Mouse (Mus musculus): ENCODE results near the gene Atg13.

The Atg13 gene

DNA sequence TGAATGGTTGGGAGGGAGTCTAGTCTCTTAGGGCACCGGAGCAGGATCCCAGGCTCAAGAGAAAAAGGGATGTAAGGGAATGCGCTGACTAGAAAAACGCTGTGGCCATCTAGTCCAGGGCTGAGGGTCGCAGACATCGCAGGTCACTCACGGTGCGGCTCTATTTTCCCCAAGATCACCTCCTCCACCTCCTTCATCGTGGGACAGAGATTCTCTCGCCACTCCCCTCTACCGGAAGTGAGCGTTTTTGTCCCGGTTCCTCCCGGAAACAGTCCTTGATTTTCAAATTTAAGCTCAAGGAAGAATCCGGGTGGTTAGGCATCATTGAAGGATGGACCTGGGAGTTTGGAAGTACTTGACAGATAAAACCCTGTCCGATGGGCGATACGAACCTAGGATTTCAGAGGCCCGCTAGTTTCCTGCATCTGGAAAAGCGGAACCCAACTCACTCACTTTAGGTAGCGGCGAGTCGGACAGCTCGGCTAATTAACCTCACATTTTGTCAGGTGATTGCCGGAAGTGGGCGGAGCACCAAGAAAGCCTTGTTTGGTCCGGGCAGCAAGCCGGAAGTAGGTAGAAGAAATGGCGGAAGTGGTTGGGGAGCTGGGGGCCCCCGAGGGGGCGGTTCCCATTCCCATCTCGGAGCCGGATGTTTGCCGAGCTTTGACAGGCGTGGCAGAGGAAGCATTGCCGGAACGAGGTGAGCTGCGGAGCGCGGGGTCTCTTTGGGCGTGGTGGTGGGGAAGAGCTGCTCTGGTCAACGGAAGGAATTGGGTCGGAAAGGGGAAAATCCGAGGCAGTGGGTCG, 60.6 kb downstream of the Atg13 start, which contains the start of the genes Zfp408 and Arhgap1:
Gene Zfp408 (minus strand): TSS at position 239 of the 807 bp plus-strand sequence.
Gene Arhgap1 (plus strand): TSS at position 308 of the 807 bp plus-strand sequence.
- DNase-seq (ENCODE audit: low read depth, low spot score): peak; percentile 99

DNA sequence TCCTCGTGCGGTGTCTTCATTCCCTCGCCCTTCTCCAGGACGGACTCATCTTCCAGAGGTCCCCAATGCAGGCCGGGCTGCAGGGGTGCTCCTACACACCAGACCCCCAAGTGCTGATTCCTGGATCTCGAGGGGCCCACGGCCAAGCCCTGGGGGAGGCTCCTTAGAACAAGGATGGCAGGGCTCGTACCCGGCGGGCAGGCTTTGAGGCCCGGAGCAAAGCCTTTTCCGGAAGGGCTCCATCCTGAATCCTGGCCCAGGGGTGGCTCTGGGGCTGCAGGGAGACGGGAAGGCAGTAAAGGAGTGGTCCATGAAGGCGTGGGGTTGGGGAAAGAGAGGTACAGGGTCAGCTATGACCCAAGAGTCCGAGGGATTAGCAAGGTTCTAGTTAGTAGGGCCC, 61.2 kb downstream of the Atg13 start:
- DNase-seq (ENCODE audit: low read depth, low spot score): no peak

DNA sequence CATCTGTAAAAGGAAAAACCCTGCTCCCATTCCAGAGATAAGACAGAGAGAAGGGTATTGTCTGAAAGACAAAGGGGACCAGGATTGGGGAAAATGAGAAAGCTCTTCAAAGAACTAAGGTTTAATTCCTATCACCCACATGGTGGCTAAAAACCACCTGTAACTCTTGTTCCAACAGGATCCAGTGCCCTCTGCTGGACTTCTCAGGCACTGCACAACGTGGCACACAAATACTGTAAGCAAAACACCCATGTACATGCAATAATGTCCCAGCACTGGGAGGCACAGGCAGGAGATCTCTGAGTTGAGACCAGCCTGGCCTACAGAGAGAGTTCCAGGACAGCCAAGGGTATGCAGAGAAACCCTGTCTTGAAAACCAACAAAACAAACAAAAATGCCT, 63.6 kb downstream of the Atg13 start:
- DNase-seq (ENCODE audit: low read depth, low spot score): no peak

DNA sequence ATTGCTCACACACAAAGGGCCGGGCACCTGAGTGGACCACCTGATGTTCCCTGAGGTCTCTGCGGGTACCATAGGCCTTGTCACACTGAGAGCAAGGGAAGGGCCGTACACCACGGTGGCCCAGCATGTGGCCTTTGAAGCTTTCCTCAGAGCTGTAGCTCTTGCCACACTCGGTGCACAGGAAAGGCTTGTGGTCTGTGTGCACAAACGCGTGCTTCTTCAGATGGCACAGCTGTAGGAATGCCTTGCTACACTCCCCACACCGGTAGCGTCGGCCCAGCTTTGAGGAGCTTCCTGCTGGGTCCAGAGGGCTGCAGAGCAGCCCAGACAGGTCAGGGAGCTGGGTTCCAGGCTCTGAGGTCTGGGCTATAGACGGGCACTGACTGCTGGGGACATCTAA, 64.6 kb downstream of the Atg13 start:
- DNase-seq (ENCODE audit: low read depth, low spot score): no peak

DNA sequence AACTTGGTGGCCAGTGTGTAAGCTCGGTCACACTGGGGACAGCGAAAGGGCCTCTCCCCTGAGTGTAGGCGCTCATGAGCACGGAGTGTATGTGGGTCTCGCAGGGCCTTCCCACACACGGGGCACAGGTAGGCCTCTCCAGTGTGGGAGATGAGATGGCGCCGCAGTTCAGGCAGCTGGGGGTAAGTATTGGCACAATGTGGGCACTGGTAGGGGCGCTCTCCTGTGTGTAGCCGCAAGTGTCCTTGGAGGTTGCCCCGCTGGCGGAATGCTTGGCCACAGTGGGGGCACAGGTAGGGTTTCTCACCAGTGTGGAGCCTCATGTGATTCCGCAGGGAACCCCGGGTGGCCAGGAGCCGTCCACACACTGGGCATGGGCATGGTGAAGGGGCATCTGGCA, 65.0 kb downstream of the Atg13 start:
- no peak for DNase-seq (ENCODE audit: low read depth, low spot score)

DNA sequence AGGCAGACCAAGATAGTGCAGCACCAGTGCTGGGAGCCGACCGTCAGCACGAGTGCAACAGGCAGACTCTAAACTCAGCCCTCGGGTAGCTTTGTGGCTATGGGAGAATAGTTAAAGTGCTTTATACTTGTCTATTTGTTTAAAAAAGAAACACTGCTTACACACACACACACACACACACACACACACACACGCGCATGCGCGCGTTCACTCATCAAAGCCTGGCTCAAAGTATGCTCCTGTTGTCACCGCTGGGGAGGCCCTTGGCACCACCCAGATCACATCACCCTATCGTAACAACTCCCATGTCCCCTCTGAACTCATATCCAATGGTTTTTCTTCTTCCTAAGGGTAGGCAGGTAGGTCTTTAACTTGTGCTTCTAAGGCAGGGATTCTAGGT, 66.4 kb downstream of the Atg13 start:
- no peak for DNase-seq (ENCODE audit: low read depth, low spot score)

DNA sequence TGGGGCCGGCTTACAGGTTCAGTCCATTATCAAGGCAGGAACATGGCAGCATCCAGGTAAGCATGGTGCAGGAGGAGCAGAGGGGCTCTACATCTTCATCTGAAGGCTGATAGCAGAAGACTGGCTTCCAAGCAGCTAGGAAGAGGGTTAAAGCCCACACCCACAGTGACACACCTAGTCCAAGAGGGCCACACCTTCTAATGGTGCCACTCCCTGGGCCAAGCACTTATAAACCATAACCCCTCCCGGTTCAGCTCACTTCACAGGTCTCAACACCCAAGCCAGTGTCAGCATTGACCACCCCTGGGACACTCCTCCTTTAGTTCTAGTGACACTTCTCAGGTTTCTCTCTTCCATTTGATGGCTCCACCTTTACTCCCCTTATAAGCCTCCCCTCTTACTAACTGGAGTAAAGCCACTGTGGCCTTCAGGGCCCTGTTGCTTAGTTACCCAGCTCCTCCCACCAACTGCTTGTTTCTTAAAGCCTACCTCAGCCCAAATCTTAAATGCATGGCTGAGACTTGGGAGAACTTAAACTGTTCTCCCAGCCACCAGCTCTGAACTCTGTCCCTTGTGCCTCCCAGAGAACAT, 67.5 kb downstream of the Atg13 start:
- DNase-seq (ENCODE audit: low read depth, low spot score): no peak

DNA sequence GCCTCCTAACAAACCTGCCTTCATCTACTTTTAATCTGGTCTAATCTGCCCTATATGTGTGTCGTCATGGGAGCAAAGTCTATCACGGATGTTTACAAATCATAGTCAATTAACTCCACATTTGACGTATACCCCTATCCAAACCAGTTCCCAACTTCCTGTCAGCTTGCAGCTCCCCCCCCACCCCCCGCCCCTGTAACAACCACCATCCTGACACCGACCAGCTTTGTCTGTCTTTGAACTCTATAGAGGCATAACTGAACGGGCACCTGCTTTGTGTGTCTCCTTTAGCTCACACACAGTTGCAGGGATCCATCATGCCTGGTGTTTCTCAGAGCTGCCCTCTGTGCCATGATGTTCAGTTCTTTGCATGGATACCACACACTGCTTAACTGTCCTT, 71.4 kb downstream of the Atg13 start:
- DNase-seq (ENCODE audit: low read depth, low spot score): no peak

DNA sequence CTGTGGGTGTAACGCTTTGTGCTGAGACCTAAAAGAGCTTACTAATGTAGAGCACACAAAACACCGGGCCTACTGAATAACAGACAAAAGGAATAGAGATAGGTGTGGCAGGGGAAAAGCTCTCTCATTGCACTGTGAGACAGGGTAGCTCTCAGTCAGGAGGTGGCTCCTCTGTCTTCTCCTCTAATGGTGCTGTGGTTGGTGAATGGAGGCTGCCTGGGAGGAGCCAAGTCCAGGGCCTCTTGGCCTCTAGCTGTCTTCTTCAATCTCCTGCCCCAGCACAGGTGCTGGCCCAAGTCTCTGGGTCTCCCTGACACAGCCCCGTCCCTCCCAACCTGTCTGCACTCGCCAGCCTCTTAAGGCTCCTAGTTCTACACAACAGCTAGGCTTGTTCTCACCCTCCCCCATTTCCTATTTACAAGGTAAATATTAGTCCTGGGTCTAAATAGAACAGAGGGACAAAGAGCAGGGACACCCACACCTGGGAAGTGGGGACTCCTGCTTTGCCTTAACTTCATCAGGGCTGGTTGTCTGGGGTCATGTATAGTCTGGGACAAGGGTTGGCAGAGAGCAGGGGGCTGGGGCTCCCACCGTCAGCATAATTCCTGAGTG, 73.5 kb downstream of the Atg13 start:
- DNase-seq (ENCODE audit: low read depth, low spot score): no peak

DNA sequence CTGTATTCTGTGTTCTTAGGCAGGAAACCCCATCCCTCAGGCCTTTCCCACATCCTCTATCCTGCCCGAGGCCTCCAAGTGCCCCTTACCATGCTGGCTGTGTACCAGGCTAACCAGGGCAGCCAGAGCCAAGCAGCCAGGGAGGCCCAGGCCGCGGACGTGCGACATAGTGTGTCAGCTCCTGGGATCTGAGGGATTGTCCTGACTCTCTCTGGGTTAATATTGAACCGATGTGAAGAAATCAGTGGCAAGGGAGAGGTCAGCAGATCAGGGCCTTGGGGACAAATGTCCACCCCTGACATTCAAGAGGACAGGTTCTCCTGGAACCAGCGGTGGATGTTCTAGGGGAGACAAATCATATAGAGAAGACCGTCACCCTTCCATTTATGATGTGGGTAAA, 74.1 kb downstream of the Atg13 start, which contains the start of gene F2:
Gene F2 (minus strand): TSS at position 186 of the 400 bp plus-strand sequence.
- no peak for DNase-seq (ENCODE audit: low read depth, low spot score)

DNA sequence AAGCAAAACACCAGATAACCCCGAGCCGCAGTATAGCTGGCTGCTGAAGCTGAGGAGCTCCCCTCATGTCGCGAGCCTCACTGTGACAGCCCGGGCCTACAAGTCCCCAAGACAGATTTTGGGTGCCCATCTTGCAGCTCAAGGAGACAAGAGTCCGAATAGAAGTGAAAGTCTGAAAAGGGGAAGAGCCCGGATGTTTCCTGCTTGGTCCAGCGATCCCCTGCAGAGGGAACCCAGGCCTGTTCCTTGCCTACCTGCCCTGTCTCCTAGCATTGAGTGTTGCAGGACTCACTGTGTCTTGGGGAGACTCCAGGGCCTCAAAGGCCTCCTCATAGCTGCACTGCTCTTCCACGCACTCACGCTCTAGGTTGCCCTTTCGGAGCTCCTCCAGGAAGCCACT, 74.9 kb downstream of the Atg13 start:
- no peak for DNase-seq (ENCODE audit: low read depth, low spot score)

DNA sequence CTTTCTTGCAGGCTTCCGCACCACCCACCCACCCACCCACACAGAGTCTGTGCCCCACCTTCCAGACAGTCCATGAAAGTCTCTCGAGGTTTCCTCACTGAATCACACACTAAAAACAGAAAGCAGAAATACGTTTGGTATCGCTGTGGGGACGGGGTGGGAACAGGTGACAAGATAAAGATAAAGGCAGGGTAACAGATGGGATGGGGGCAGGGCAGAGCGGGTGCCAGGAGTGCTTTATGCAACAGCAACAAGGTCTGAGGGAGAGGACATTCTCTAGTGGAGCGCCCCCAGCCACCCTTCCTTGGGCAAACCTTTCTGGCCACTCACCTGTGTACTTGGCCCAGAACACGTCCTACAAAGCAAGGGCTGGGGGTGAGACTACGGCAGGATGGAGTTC, 75.5 kb downstream of the Atg13 start:
- DNase-seq (ENCODE audit: low read depth, low spot score): no peak

DNA sequence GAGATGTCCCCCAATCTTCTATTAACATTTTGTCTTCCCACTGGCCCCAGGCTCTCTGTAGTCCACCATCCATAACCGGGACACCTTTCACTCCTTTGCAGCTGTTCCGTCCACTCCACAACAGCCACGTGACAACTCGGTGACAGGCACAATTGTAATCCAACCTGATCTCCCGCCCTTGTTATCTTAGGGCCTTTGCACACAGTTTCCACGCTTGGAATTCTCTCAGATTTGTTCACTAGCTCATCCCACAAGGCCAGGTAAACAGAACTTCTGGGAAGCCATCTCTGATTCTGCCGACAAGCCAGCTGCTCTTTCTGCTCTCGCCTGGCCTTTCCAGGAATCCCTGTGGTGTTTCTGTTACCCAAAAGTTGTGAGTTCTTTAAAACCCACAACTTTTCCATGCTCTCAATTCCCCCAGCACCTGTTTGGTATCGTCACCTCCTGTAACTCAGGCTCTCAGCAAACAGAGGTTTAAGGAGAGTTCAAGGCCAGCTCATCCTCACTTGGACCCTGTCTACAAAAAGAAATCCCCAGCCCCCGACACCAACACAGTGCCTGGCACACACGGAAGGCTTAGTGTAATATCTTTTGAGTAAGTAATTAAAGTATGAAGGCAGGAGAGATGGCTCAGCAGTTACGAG, 76.9 kb downstream of the Atg13 start:
- DNase-seq (ENCODE audit: low read depth, low spot score): no peak

DNA sequence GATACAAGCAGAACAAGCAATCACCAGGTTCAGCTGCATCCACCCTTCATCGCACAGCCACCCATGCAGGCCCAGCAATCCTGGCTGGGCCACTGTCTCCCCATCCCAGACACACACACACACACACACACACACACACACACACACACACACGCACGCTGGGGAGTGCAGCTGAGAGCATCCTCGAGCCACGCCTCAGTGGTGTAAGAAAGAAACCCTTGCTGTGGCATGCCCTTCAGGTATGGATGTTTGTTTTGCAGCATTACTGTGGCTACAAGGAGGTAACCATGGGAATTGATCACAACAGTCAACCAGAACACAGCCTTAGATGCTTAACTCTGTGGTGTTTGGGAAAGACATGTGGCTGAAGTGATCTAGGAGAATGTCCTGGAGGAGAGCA, 78.1 kb downstream of the Atg13 start:
- DNase-seq (ENCODE audit: low read depth, low spot score): no peak

DNA sequence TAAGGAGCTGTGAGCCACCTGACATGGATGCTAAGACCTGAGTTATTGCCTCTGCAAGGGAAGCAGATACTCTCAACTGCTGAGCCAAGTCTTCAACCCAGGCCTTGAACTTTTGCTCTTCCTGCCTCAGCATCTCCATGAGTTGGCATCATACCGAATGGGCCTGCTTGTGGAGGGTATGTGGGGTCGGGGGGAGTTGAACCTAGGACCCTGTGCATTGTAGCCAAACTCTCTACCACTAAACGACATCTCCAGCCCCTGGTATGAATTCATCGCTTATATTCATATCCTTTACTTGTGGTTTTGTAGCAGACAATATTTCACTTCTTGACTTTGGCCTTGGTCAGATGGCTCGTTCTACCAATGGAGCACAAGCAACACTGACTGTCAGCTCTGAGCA, 78.5 kb downstream of the Atg13 start:
- no peak for DNase-seq (ENCODE audit: low read depth, low spot score)

DNA sequence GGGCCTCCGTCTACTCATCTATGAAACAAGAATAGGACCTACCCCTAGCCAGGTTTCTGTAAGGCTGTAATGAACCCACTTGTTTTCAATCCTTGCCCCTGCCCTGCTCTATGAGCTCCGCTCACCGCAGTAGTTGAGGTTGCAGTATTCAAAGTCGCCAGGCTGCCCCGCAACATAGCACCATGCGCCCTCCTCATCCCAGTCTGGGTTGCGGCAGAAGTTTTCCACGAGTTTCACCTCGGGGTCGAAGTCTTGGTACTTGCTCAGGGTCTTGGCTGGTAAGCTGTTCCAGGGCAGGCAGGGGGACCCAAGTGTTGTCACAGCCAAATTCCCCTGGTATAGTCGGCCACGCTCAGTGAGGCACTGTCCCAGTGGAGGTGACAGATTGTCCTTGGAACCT, 80.0 kb downstream of the Atg13 start:
- DNase-seq (ENCODE audit: low read depth, low spot score): no peak

DNA sequence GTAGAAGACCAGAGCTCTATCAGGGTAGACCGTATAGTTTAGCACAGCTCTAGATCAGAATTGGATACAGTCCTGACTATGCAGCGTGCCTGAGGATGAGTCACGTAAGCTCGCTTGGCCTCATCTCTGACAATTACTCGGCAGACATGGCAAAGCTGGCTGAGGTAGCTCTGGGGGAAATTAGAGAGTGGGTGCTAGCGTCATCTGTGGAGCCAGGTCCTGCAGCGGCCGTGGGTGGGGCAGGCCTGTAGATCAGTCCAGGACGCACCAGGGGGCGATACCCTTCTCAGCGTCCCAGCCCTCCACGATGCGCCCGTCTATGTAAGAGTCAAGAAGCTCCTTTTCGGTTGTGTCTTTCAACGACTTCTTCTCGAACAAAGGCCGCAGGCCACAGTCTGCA, 80.7 kb downstream of the Atg13 start:
- DNase-seq (ENCODE audit: low read depth, low spot score): no peak

DNA sequence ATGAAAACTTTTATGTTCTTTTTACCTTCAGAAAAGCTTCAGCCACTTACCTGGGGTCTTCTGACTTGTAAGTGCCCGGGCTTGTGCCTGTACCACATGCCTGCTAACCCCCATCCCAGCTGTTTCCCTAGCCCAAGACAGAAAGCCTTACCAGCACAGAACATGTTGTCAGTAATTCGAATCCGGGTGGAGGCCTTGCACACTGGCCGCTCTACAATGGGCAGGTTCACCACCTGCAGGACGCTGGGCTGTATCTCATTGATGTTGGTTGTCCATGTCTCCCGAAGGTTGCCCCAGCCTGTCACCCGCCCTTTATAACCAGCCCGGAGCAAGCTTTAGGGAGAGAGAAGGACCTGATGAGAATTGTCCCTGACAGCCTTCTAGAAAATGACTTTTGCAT, 82.2 kb downstream of the Atg13 start:
- DNase-seq (ENCODE audit: low read depth, low spot score): no peak

DNA sequence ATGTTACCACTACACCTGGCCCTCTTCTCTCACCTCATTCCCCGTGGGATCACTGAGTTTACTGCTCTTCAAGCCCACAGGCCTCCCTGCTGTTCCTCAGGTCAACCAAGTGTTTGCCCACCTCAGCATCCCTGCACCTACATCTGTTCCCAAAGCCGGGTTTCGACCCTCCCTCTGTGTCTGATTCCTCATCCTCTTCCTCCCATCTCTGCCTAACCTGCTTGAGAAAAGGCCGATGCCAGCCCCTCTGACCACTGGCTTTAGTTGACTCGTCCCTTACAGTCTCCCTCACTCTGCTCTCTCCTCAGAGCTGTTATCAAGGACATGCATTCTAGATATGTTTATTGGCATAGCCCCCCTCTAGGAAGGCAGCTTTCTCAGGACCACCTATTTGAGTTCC, 82.9 kb downstream of the Atg13 start:
- DNase-seq (ENCODE audit: low read depth, low spot score): no peak
